Mouse (Mus musculus) MEL (cell line): ENCODE measurements at regions not wholly inside any gene's neighbourhood (a gene's known extent, or its start where the extent isn't known, plus 50 kb on each side); places are given as distances from the start of the nearest gene placed in this dataset.

ENCODE experiments used
- DNase-seq: peaks from one replicate; pipeline ENCODE4 v3.0.0; 2011; ENCODE audit warnings: low read depth, low spot score
- H3K27ac ChIP-seq: 2 replicates; pipeline ENCODE4 v1.5.1; 2012; ENCODE audit warnings: low read depth, mild to moderate bottlenecking, control low read depth, low read length, moderate library complexity; ENCODE audit not compliant: control insufficient read depth
- H3K27me3 ChIP-seq, 2 experiments: fragments of 150-350 bp in 1 of 2; sonication (generic) in 1 of 2; 2 replicates each; pipeline ENCODE4 v1.6.1; 2012; ENCODE audit warnings: low read length in 2 of 2, mild to moderate bottlenecking in 2 of 2, improper control_type of control experiment in 1 of 2, moderate library complexity in 1 of 2; ENCODE audit not compliant: insufficient read depth in 2 of 2, control insufficient read depth in 1 of 2
- H3K36me3 ChIP-seq, 2 experiments: 2 replicates each; pipeline ENCODE4 v1.6.1; 2012 to 2014; ENCODE audit warnings: low read length in 2 of 2, improper control_type of control experiment in 1 of 2, inconsistent platforms in 1 of 2, mild to moderate bottlenecking in 1 of 2; ENCODE audit not compliant: insufficient read depth in 2 of 2, control insufficient read depth in 1 of 2
- H3K4me1 ChIP-seq, 2 experiments: fragments of 150-350 bp in 1 of 2; sonication (generic) in 1 of 2; 2 replicates each; pipeline ENCODE4 v1.6.1; 2012; ENCODE audit warnings: low read length in 2 of 2, improper control_type of control experiment in 1 of 2, mild to moderate bottlenecking in 1 of 2; ENCODE audit not compliant: insufficient read depth in 2 of 2, control insufficient read depth in 1 of 2
- H3K4me3 ChIP-seq, 2 experiments: fragments of 150-350 bp in 1 of 2; sonication (generic) in 1 of 2; 2 replicates each; pipeline ENCODE4 v1.5.1; 2012; ENCODE audit warnings: low read depth in 2 of 2, low read length in 2 of 2, mild to moderate bottlenecking in 2 of 2, moderate library complexity in 2 of 2, control low read depth in 1 of 2, improper control_type of control experiment in 1 of 2; ENCODE audit not compliant: control insufficient read depth in 1 of 2, insufficient read depth in 1 of 2
- H3K79me2 ChIP-seq: 2 replicates; pipeline ENCODE4 v1.6.1; 2012; ENCODE audit warnings: mild to moderate bottlenecking, low read length, moderate library complexity; ENCODE audit not compliant: control insufficient read depth, poor library complexity, insufficient read depth
- H3K9ac ChIP-seq: 2 replicates; pipeline ENCODE4 v1.6.1; 2012; ENCODE audit warnings: low read depth, mild to moderate bottlenecking, control low read depth, low read length, moderate library complexity; ENCODE audit not compliant: control insufficient read depth, poor library complexity, severe bottlenecking
- H3K9me3 ChIP-seq: fragments of 150-350 bp; sonication (generic); replicated peaks from 2 replicates; pipeline ENCODE4 v1.6.1; 2012; ENCODE audit warnings: mild to moderate bottlenecking, low read length, improper control_type of control experiment, moderate library complexity; ENCODE audit not compliant: insufficient read depth
- BHLHE40 ChIP-seq: IDR thresholded peaks from 2 replicates; pipeline ENCODE4 v1.6.1; 2012; ENCODE audit warnings: low read depth, mild to moderate bottlenecking, inconsistent platforms, low read length, improper control_type of control experiment, borderline replicate concordance
- CHD1 ChIP-seq: IDR thresholded peaks from 2 replicates; pipeline ENCODE4 v1.6.1; 2012; ENCODE audit warnings: low read depth, mild to moderate bottlenecking, inconsistent platforms, low read length, improper control_type of control experiment
- CHD2 ChIP-seq: IDR thresholded peaks from 2 replicates; pipeline ENCODE4 v1.6.1; 2011; ENCODE audit warnings: low read length, improper control_type of control experiment
- CTCF ChIP-seq, 3 experiments: IDR thresholded peaks in 2 of 3; conservative IDR thresholded peaks in 1 of 3; 2 replicates each; pipeline ENCODE4 v1.5.1; 2011 to 2012; ENCODE audit warnings: low read length in 3 of 3, low read depth in 2 of 3, mild to moderate bottlenecking in 2 of 3, improper control_type of control experiment in 1 of 3, inconsistent platforms in 1 of 3, mixed read lengths in 1 of 3, moderate library complexity in 1 of 3; ENCODE audit not compliant: control insufficient read depth in 1 of 3, insufficient read depth in 1 of 3, poor library complexity in 1 of 3, severe bottlenecking in 1 of 3
- E2F4 ChIP-seq: IDR thresholded peaks from 2 replicates; pipeline ENCODE4 v1.6.1; 2011; ENCODE audit warnings: low read depth, low read length, improper control_type of control experiment, borderline replicate concordance
- ELF1 ChIP-seq: IDR thresholded peaks from 2 replicates; pipeline ENCODE4 v1.6.1; 2014; ENCODE audit warnings: low read depth, mild to moderate bottlenecking, inconsistent platforms, low read length, improper control_type of control experiment, moderate library complexity
- EP300 ChIP-seq, 2 experiments: IDR thresholded peaks; 2 replicates each; pipeline ENCODE4 v1.6.1; 2011; ENCODE audit warnings: improper control_type of control experiment in 2 of 2, low read length in 2 of 2, low read depth in 1 of 2, mild to moderate bottlenecking in 1 of 2
- ETS1 ChIP-seq: IDR thresholded peaks from 2 replicates; pipeline ENCODE4 v1.6.1; 2012; ENCODE audit warnings: low read depth, mild to moderate bottlenecking, inconsistent platforms, low read length, improper control_type of control experiment, moderate library complexity
- GATA1 ChIP-seq: IDR thresholded peaks from 2 replicates; pipeline ENCODE4 v1.6.1; 2011; ENCODE audit warnings: low read depth, low read length, improper control_type of control experiment
- HCFC1 ChIP-seq: IDR thresholded peaks from 2 replicates; pipeline ENCODE4 v1.6.1; 2012; ENCODE audit warnings: low read depth, mild to moderate bottlenecking, inconsistent platforms, low read length, improper control_type of control experiment, moderate library complexity
- JUND ChIP-seq: IDR thresholded peaks from 2 replicates; pipeline ENCODE4 v1.6.1; 2011; ENCODE audit warnings: low read depth, mild to moderate bottlenecking, improper control_type of control experiment, low read length
- KAT2A ChIP-seq: conservative IDR thresholded peaks from 2 replicates; pipeline ENCODE4 v1.6.1; 2012; ENCODE audit warnings: low read depth, low read length, improper control_type of control experiment, inconsistent platforms
- MAFK ChIP-seq: IDR thresholded peaks from 2 replicates; pipeline ENCODE4 v1.6.1; 2011; ENCODE audit warnings: low read depth, mild to moderate bottlenecking, low read length, improper control_type of control experiment, borderline replicate concordance
- MAX ChIP-seq: IDR thresholded peaks from 2 replicates; pipeline ENCODE4 v1.6.1; 2011; ENCODE audit warnings: low read length, improper control_type of control experiment
- MAZ ChIP-seq: IDR thresholded peaks from 2 replicates; pipeline ENCODE4 v1.6.1; 2012; ENCODE audit warnings: low read depth, mild to moderate bottlenecking, inconsistent platforms, low read length, improper control_type of control experiment
- MEF2A ChIP-seq: IDR thresholded peaks from 2 replicates; pipeline ENCODE4 v1.6.1; 2014; ENCODE audit warnings: low read depth, mild to moderate bottlenecking, inconsistent platforms, low read length, improper control_type of control experiment; ENCODE audit not compliant: poor library complexity, insufficient replicate concordance, severe bottlenecking; ENCODE audit errors: extremely low read depth
- MXI1 ChIP-seq: IDR thresholded peaks from 2 replicates; pipeline ENCODE4 v1.6.1; 2011; ENCODE audit warnings: mild to moderate bottlenecking, low read depth, low read length, improper control_type of control experiment
- MYB ChIP-seq: IDR thresholded peaks from 2 replicates; pipeline ENCODE4 v1.6.1; 2011; ENCODE audit warnings: mild to moderate bottlenecking, low read depth, low read length, improper control_type of control experiment
- NRF1 ChIP-seq: IDR thresholded peaks from 2 replicates; pipeline ENCODE4 v1.6.1; 2014; ENCODE audit warnings: low read depth, mild to moderate bottlenecking, inconsistent platforms, low read length, improper control_type of control experiment, moderate library complexity; ENCODE audit not compliant: poor library complexity, insufficient read depth, severe bottlenecking
- POLR2A ChIP-seq, 2 experiments: IDR thresholded peaks; 2 replicates each; pipeline ENCODE4 v1.6.1; 2011 to 2012; ENCODE audit warnings: low read length in 2 of 2, mild to moderate bottlenecking in 2 of 2, control low read depth in 1 of 2, improper control_type of control experiment in 1 of 2, low read depth in 1 of 2, moderate library complexity in 1 of 2; ENCODE audit not compliant: control insufficient read depth in 1 of 2, insufficient read depth in 1 of 2, poor library complexity in 1 of 2
- POLR2AphosphoS2 ChIP-seq: IDR thresholded peaks from 2 replicates; pipeline ENCODE4 v1.6.1; 2011; ENCODE audit warnings: low read length, improper control_type of control experiment
- POLR2AphosphoS5 ChIP-seq: IDR thresholded peaks from 2 replicates; pipeline ENCODE4 v1.6.1; 2012; ENCODE audit warnings: low read depth, borderline replicate concordance, mild to moderate bottlenecking, inconsistent platforms, low read length, moderate library complexity, mixed read lengths
- RAD21 ChIP-seq: IDR thresholded peaks from 2 replicates; pipeline ENCODE4 v1.6.1; 2011; ENCODE audit warnings: mild to moderate bottlenecking, low read depth, low read length, improper control_type of control experiment
- SIN3A ChIP-seq: IDR thresholded peaks from 2 replicates; pipeline ENCODE4 v1.6.1; 2012; ENCODE audit warnings: low read length, improper control_type of control experiment, inconsistent platforms
- TAL1 ChIP-seq: IDR thresholded peaks from 2 replicates; pipeline ENCODE4 v1.6.1; 2012; ENCODE audit warnings: mild to moderate bottlenecking, inconsistent platforms, low read length, moderate library complexity, mixed read lengths
- TCF12 ChIP-seq: IDR thresholded peaks from 2 replicates; pipeline ENCODE4 v1.6.1; 2014; ENCODE audit warnings: low read depth, mild to moderate bottlenecking, inconsistent platforms, low read length, improper control_type of control experiment, moderate library complexity
- UBTF ChIP-seq: IDR thresholded peaks from 2 replicates; pipeline ENCODE4 v1.6.1; 2012; ENCODE audit warnings: low read depth, mild to moderate bottlenecking, inconsistent platforms, low read length, improper control_type of control experiment, moderate library complexity, borderline replicate concordance; ENCODE audit not compliant: insufficient read depth
- USF2 ChIP-seq, 2 experiments: IDR thresholded peaks; 2 replicates each; pipeline ENCODE4 v1.6.1; 2011 to 2012; ENCODE audit warnings: improper control_type of control experiment in 2 of 2, low read length in 2 of 2, borderline replicate concordance in 1 of 2, inconsistent platforms in 1 of 2, low read depth in 1 of 2, mild to moderate bottlenecking in 1 of 2; ENCODE audit not compliant: insufficient read depth in 1 of 2
- ZC3H11A ChIP-seq: IDR thresholded peaks from 2 replicates; pipeline ENCODE4 v1.6.1; 2012; ENCODE audit warnings: low read depth, mild to moderate bottlenecking, inconsistent platforms, low read length, improper control_type of control experiment
- ZKSCAN1 ChIP-seq: IDR thresholded peaks from 2 replicates; pipeline ENCODE4 v1.6.1; 2012; ENCODE audit warnings: low read depth, mild to moderate bottlenecking, inconsistent platforms, low read length, improper control_type of control experiment, moderate library complexity
- ZMIZ1 ChIP-seq: IDR thresholded peaks from 2 replicates; pipeline ENCODE4 v1.6.1; 2012; ENCODE audit warnings: low read depth, mild to moderate bottlenecking, inconsistent platforms, low read length, improper control_type of control experiment, moderate library complexity
- ZNF384 ChIP-seq: IDR thresholded peaks from 2 replicates; pipeline ENCODE4 v1.6.1; 2012; ENCODE audit warnings: low read depth, mild to moderate bottlenecking, inconsistent platforms, low read length, improper control_type of control experiment

- peak; percentile 83 for TF ChIP-seq GATA1
- no peak for TF ChIP-seq ELF1
- peak; percentile 60; the same call in 1 of the 2 replicates for TF ChIP-seq ETS1
- TF ChIP-seq POLR2AphosphoS2, result no peak
- TF ChIP-seq UBTF, result no peak
- TF ChIP-seq MAZ, result no peak
- no peak for TF ChIP-seq JUND
- TF ChIP-seq KAT2A, result no peak
- no peak for TF ChIP-seq MYB
- TF ChIP-seq MAX, result peak; percentile 65
Observed at GRCm38 (mm10) chr15:19540676-19541075, 721.9 kb downstream of the Cdh10 start (continued).

GRCm38 (mm10) chr15:19549757-19550156 is 731.0 kb downstream of the Cdh10 start:
- Histone ChIP-seq H3K27me3 (no peaks in the 10 kb centered on the region), H3K4me1 (peaks cover 9 to 17% of the 10 kb centered on the region in 2 experiments; a peak in 3 of 4 replicates), H3K36me3 (peaks cover 0 to 12% of the 10 kb centered on the region in 2 experiments; a peak in 2 of 4 replicates), H3K79me2 (no peaks in the 10 kb centered on the region), H3K4me3 (no peak overlapping the region), H3K9me3 (no peaks in the 10 kb centered on the region), H3K27ac (no peak overlapping the region), H3K9ac (no peak overlapping the region)
- peak; percentile 83 for DNase-seq
- TF ChIP-seq E2F4 (no peak; the same call in 1 of the 2 replicates), SIN3A (peak; percentile 83), HCFC1 (peak; percentile 57), UBTF (no peak), ZC3H11A (no peak; the same call in 1 of the 2 replicates), CTCF (IDR thresholded peaks at IDR 0.05 in 2 of 3, conservative IDR thresholded peaks at IDR 0.05 in 1 of 3; ENCODE audit: control insufficient read depth in 1 of 3, insufficient read depth in 1 of 3, low read depth in 2 of 3, low read length in 3 of 3, poor library complexity in 1 of 3, severe bottlenecking in 1 of 3) (no peak), POLR2A (IDR thresholded peaks at IDR 0.05; ENCODE audit: control insufficient read depth in 1 of 2, insufficient read depth in 1 of 2, low read depth in 1 of 2, low read length in 2 of 2, poor library complexity in 1 of 2) (no peak), TAL1 (peak; percentile 74), CHD2 (peak; percentile 51), MEF2A (peak; percentile 51; the same call in 1 of the 2 replicates), ZMIZ1 (no peak), JUND (peak; percentile 32; the same call in 1 of the 2 replicates), ELF1 (peak; percentile 64; the same call in 1 of the 2 replicates), KAT2A (peak; percentile 54; the same call in 1 of the 2 replicates), TCF12 (peak; percentile 99), EP300 (IDR thresholded peaks at IDR 0.05; ENCODE audit: low read depth in 1 of 2, low read length in 2 of 2) (peak; percentile 99), MAZ (no peak), GATA1 (peak; percentile 99), RAD21 (no peak; the same call in 1 of the 2 replicates), USF2 (IDR thresholded peaks at IDR 0.05; ENCODE audit: borderline replicate concordance in 1 of 2, insufficient read depth in 1 of 2, low read depth in 1 of 2, low read length in 2 of 2) (no peak), BHLHE40 (peak; percentile 92), MXI1 (peak; percentile 33; the same call in 1 of the 2 replicates), MAX (peak; percentile 48; the same call in 1 of the 2 replicates), MAFK (peak; percentile 58; the same call in 1 of the 2 replicates), MYB (peak; percentile 83), ZNF384 (peak; percentile 97), ZKSCAN1 (no peak; the same call in 1 of the 2 replicates), ETS1 (peak; percentile 99), CHD1 (no peak), NRF1 (no peak), POLR2AphosphoS5 (no peak), POLR2AphosphoS2 (0 out of 2 replicates have a peak, but pooled peaks have one; percentile 60)
